Mouse (Mus musculus) ES-E14 (cell line): ENCODE results near the gene Wdr73.

ENCODE experiments used
- HCFC1 ChIP-seq: IDR thresholded peaks from 2 replicates; pipeline ENCODE4 v1.6.1; 2012; ENCODE audit warnings: low read length, inconsistent platforms, borderline replicate concordance; ENCODE audit not compliant: insufficient read depth
- MAFK ChIP-seq: IDR thresholded peaks from 2 replicates; pipeline ENCODE4 v1.6.1; 2014; ENCODE audit warnings: mild to moderate bottlenecking, low read depth, low read length, inconsistent platforms; ENCODE audit not compliant: insufficient read depth
- ZC3H11A ChIP-seq: IDR thresholded peaks from 2 replicates; pipeline ENCODE4 v1.6.1; 2012; ENCODE audit warnings: low read depth, mild to moderate bottlenecking, inconsistent platforms, low read length, borderline replicate concordance
- ZNF384 ChIP-seq: IDR thresholded peaks from 2 replicates; pipeline ENCODE4 v1.6.1; 2012; ENCODE audit warnings: low read depth, low read length, inconsistent platforms

DNA sequence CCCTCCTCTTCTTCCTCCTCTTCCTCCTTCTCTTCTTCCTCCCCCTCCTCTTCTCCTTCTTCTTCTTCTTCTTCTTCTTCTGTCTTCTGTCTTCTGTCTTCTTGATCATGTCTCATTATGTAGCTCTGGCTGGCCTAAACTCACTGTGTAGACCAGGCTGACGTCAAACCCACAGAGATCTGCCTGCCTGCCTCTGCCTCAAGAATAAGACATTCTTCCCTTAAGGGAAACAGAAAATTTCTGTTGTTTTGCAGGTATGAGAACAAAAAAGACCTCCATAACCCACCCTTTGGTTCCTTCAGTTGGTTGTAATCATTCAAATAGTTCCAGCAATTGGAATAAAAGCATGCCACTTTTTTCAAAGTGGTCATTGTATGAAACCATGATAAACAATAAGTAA is 36.9 kb downstream of the Wdr73 start:
- no peak for TF ChIP-seq ZNF384
- TF ChIP-seq MAFK = no peak
- TF ChIP-seq ZC3H11A = no peak
- no peak for TF ChIP-seq HCFC1
